Mouse (Mus musculus): ENCODE data around the gene Apobr. TPM values are rescaled to one million over a fixed set of nuclear protein-coding genes. Genes with fewer than 3 reads are reported as not detected.

Gene Apobr
- total RNA-seq, 2 experiments from 2014 or later, result 0.26 to 0.59 TPM

Small RNA genes within 50 kb of the gene (microRNA-seq; reads per million reads assigned to microRNA genes)
- 0 to 0.79 reads per million in 2 experiments for gene Mir7059 (ENCODE audit: borderline replicate concordance in 2 of 2)

Other genes with a start within 250 kb of the Apobr start
- gene Lat, start 215.4 kb upstream of the Apobr start, total RNA-seq (2021), result under 1 TPM in 1 of 2 experiments, not detected in 1; 0.43 TPM
- 10 to 100 TPM; 22.9 to 23.3 TPM for gene Spns1, start 207.5 kb upstream of the Apobr start, total RNA-seq (2021)
- 1 to 10 TPM; 2.8 to 3.2 TPM for gene Nfatc2ip, start 188.2 kb upstream of the Apobr start, total RNA-seq (2021)
- under 1 TPM in 1 of 2 experiments, not detected in 1; 0.48 TPM for gene Cd19, start 170.1 kb upstream of the Apobr start, total RNA-seq (2021)
- 10 to 100 TPM; 11.2 to 14.6 TPM for gene Rabep2, start 156.2 kb upstream of the Apobr start, total RNA-seq (2021)
- gene Atp2a1, start 121.8 kb upstream of the Apobr start, total RNA-seq (2021), result over 10,000 TPM; 22,501 to 25,220 TPM
- 10 to 100 TPM; 41.5 to 43.9 TPM for gene Sh2b1, start 109.5 kb upstream of the Apobr start, total RNA-seq (2021)
- 100 to 1,000 TPM; 131 to 139 TPM for gene Tufm, start 97.6 kb upstream of the Apobr start, total RNA-seq (2021)
- 10 to 100 TPM; 26.0 to 26.4 TPM for gene Atxn2l, start 81.5 kb upstream of the Apobr start, total RNA-seq (2021)
- 100 to 1,000 TPM; 130 to 138 TPM for gene Eif3c, start 18.5 kb upstream of the Apobr start, total RNA-seq (2021)
- gene Cln3, start 875 bp downstream of the Apobr start, total RNA-seq (2021), result 10 to 100 TPM in 1 of 2 experiments, 1 to 10 TPM in 1; 8.8 to 10.6 TPM
- gene Il27, start 10.0 kb downstream of the Apobr start, total RNA-seq (2021), result not detected
- gene Nupr1, start 45.9 kb downstream of the Apobr start, total RNA-seq (2021), result 10 to 100 TPM; 10.6 to 14.2 TPM
- gene Sgf29, start 64.4 kb downstream of the Apobr start, total RNA-seq (2021), result 10 to 100 TPM; 24.0 to 25.1 TPM
- 10 to 100 TPM; 12.3 to 22.9 TPM for gene Sult1a1, start 91.5 kb downstream of the Apobr start, total RNA-seq (2021)
- gene Bola2, start 110.5 kb downstream of the Apobr start, total RNA-seq (2021), result 10 to 100 TPM; 33.1 to 37.0 TPM
- 1 to 10 TPM; 2.7 to 3.3 TPM for gene Slx1b, start 110.8 kb downstream of the Apobr start, total RNA-seq (2021)
- 1 to 10 TPM; 2.1 to 3.3 TPM for gene Coro1a, start 122.8 kb downstream of the Apobr start, total RNA-seq (2021)
- gene Mapk3, start 174.7 kb downstream of the Apobr start, total RNA-seq (2021), result 10 to 100 TPM; 21.4 to 23.8 TPM
- 1 to 10 TPM in 1 of 2 experiments, under 1 TPM in 1; 0.49 to 1.6 TPM for gene Gdpd3, start 181.4 kb downstream of the Apobr start, total RNA-seq (2021)
- 10 to 100 TPM; 63.8 to 69.0 TPM for gene Ypel3, start 192.0 kb downstream of the Apobr start, total RNA-seq (2021)
- under 1 TPM; 0.20 to 0.62 TPM for gene Tbx6, start 196.5 kb downstream of the Apobr start, total RNA-seq (2021)
- 10 to 100 TPM; 21.7 to 26.8 TPM for gene Ppp4c, start 207.6 kb downstream of the Apobr start, total RNA-seq (2021)
- 10 to 100 TPM; 50.5 to 55.3 TPM for gene Fam57b, start 212.7 kb downstream of the Apobr start, total RNA-seq (2021)
- gene 4930451I11Rik, start 246.7 kb downstream of the Apobr start, total RNA-seq (2021), result not detected

Measured in gastrocnemius, postnatal 25 days (tissue).